Mouse (Mus musculus) small intestine, adult 2 months (tissue): ENCODE measurements around the gene Smyd2. TPM values are rescaled to one million over a fixed set of nuclear protein-coding genes. Genes with fewer than 3 reads are reported as not detected.

Experiments used
- H3K27ac ChIP-seq: fragments of 200-500 bp; 2 replicates; pipeline ENCODE4 v1.5.1; 2012; ENCODE audit warnings: low read depth, low read length, control low read depth, inconsistent platforms; ENCODE audit not compliant: insufficient read depth
- H3K27me3 ChIP-seq: fragments of 200-500 bp; 2 replicates; pipeline ENCODE4 v1.6.1; 2012; ENCODE audit warnings: mild to moderate bottlenecking, moderate library complexity, low read length, inconsistent platforms; ENCODE audit not compliant: control insufficient read depth, insufficient read depth
- H3K36me3 ChIP-seq: fragments of 200-500 bp; 2 replicates; pipeline ENCODE4 v1.6.1; 2012; ENCODE audit warnings: mild to moderate bottlenecking, low read length, control low read depth, inconsistent platforms; ENCODE audit not compliant: control insufficient read depth, insufficient read depth
- H3K4me1 ChIP-seq: fragments of 200-500 bp; 2 replicates; pipeline ENCODE4 v1.6.1; 2012; ENCODE audit warnings: low read length, inconsistent platforms, mixed read lengths; ENCODE audit not compliant: control insufficient read depth, insufficient read depth, insufficient read length
- H3K4me3 ChIP-seq: fragments of 200-500 bp; 2 replicates; pipeline ENCODE4 v1.5.1; 2012; ENCODE audit warnings: low read depth, mild to moderate bottlenecking, control low read depth, inconsistent platforms, low read length, moderate library complexity
- CTCF ChIP-seq: fragments of 200-500 bp; IDR thresholded peaks from 2 replicates; pipeline ENCODE4 v1.5.1; 2012; ENCODE audit warnings: low read depth, mild to moderate bottlenecking, control low read depth, inconsistent platforms, low read length, moderate library complexity, mixed read lengths; ENCODE audit not compliant: insufficient replicate concordance, insufficient read length; ENCODE audit errors: extremely low read depth
- POLR2A ChIP-seq: fragments of 200-500 bp; IDR thresholded peaks from 2 replicates; pipeline ENCODE4 v1.6.1; 2012; ENCODE audit warnings: low read depth, mild to moderate bottlenecking, control low read depth, inconsistent platforms, low read length, moderate library complexity
- WGBS: fragments of 180-500 bp; shearing (Covaris S2); methylation state at CpG from one replicate; pipeline ENCODE4 v1.1.7; 2018; 5-methylcytosine and 5-hydroxymethylcytosine counted together
- polyA plus RNA-seq: library from polyadenylated mRNA; depleted of rRNA; stranded (reverse); fragments of >200 nt; gene quantifications from 2 replicates; pipeline ENCODE4 v1.2.3, GENCODE M21; 2012

The Smyd2 gene
- polyA plus RNA-seq, 1 experiment, result 27.0 TPM

- Histone ChIP-seq H3K4me3 (no peak overlapping the region), H3K27ac (no peak overlapping the region), H3K27me3 (no peaks in the 10 kb centered on the region), H3K4me1 (peaks cover 3% of the 10 kb centered on the region; the same call in 1 of the 2 replicates), H3K36me3 (no peaks in the 10 kb centered on the region)
- peak; percentile 75; the same call in 1 of the 2 replicates for TF ChIP-seq CTCF
- no peak for TF ChIP-seq POLR2A
- 4% methylated on average over 6 of the region's 6 CpGs for WGBS
These were observed 5.5 kb upstream of the Smyd2 start for GRCm38 (mm10) chr1:189927644-189928043.

- no peak overlapping the region for H3K4me3 ChIP-seq
- H3K27me3 ChIP-seq, result no peaks in the 10 kb centered on the region
- no peaks in the 10 kb centered on the region for H3K36me3 ChIP-seq
- TF ChIP-seq POLR2A (no peak), CTCF (no peak)
- H3K27ac ChIP-seq, result no peak overlapping the region
- 88% methylated on average over 8 of the region's 8 CpGs for WGBS
- peaks cover 8% of the 10 kb centered on the region; the same call in 1 of the 2 replicates for H3K4me1 ChIP-seq
These were observed 4.1 kb upstream of the Smyd2 start for GRCm38 (mm10) chr1:189926279-189926678.

- Histone ChIP-seq H3K36me3 (no peaks in the 10 kb centered on the region), H3K4me1 (peaks cover 14% of the 10 kb centered on the region), H3K27me3 (no peaks in the 10 kb centered on the region), H3K27ac (no peak overlapping the region), H3K4me3 (no peak overlapping the region)
- WGBS, result 77% methylated on average over 22 of the region's 22 CpGs
- TF ChIP-seq CTCF (no peak), POLR2A (no peak)
These were observed 1.9 kb upstream of the Smyd2 start for GRCm38 (mm10) chr1:189923871-189924568.

GRCm38 (mm10) chr1:189923157-189923556, 994 bp upstream of the Smyd2 start:
- Histone ChIP-seq H3K27ac (no peak overlapping the region), H3K27me3 (no peaks in the 10 kb centered on the region), H3K36me3 (no peaks in the 10 kb centered on the region), H3K4me1 (peaks cover 14% of the 10 kb centered on the region), H3K4me3 (no peak overlapping the region)
- TF ChIP-seq POLR2A (no peak), CTCF (no peak)
- 48% methylated on average over 4 of the region's 4 CpGs for WGBS

- no peak for TF ChIP-seq POLR2A
- no peak; the same call in 1 of the 2 replicates for TF ChIP-seq CTCF
- Histone ChIP-seq H3K27ac (peak overlapping the region; percentile 40; the same call in 1 of the 2 replicates), H3K27me3 (no peaks in the 10 kb centered on the region), H3K4me3 (peak overlapping the region; percentile 93; the same call in 1 of the 2 replicates), H3K4me1 (peaks cover 14% of the 10 kb centered on the region), H3K36me3 (no peaks in the 10 kb centered on the region)
- WGBS, result 10% methylated on average over 9 of the region's 9 CpGs
These were observed 558 bp upstream of the Smyd2 start for GRCm38 (mm10) chr1:189922721-189923120.

GRCm38 (mm10) chr1:189921568-189921817, 670 bp downstream of the Smyd2 start:
- 3% methylated on average over 4 of the region's 4 CpGs for WGBS
- peak overlapping the region; percentile 93 for H3K4me3 ChIP-seq
- peaks cover 14% of the 10 kb centered on the region for H3K4me1 ChIP-seq
- no peaks in the 10 kb centered on the region for H3K27me3 ChIP-seq
- H3K36me3 ChIP-seq, result no peaks in the 10 kb centered on the region
- TF ChIP-seq CTCF (no peak), POLR2A (no peak)
- H3K27ac ChIP-seq, result no peak overlapping the region

- peaks cover 14% of the 10 kb centered on the region for H3K4me1 ChIP-seq
- no peak for TF ChIP-seq POLR2A
- 36% methylated on average over 28 of the region's 28 CpGs for WGBS
- no peaks in the 10 kb centered on the region for H3K27me3 ChIP-seq
- no peak overlapping the region for H3K27ac ChIP-seq
- H3K4me3 ChIP-seq, result peak overlapping the region; percentile 93
- H3K36me3 ChIP-seq, result no peaks in the 10 kb centered on the region
These were observed 1.2 kb downstream of the Smyd2 start for GRCm38 (mm10) chr1:189920701-189921567.
